Mouse (Mus musculus): ENCODE data around the gene Gm20390.

- TF ChIP-seq GATA1 (IDR thresholded peaks at IDR 0.05; ENCODE audit: borderline replicate concordance, low read length) (no peak), FLI1 (IDR thresholded peaks at IDR 0.05; ENCODE audit: low read length) (no peak)
These were observed 2.7 kb downstream of the Gm20390 start for GRCm38 (mm10) chr11:93965391-93965790.

Measured in megakaryocyte, embryonic 14.5 days (primary cell).